Mouse (Mus musculus) heart, postnatal 0 days (tissue): ENCODE results near the gene Gm42957. TPM values are rescaled to one million over a fixed set of nuclear protein-coding genes. Genes with fewer than 3 reads are reported as not detected.

Experiments
- ATAC-seq: fragments of 200-750 bp; cut with Nextera tagmentation; 2 replicates; pipeline ENCODE4 v1.8.0; 2017; ENCODE audit warnings: low read depth, moderate number of reproducible peaks, moderate library complexity; ENCODE audit not compliant: insufficient read depth
- DNase-seq: peaks from one replicate; pipeline ENCODE4 v3.0.0-alpha.2; 2016; ENCODE audit warnings: low spot score
- H3K27ac ChIP-seq: fragments of 300-500 bp; sonication (generic); 2 replicates; pipeline ENCODE4 v1.5.1; 2014; ENCODE audit warnings: low read depth, mild to moderate bottlenecking
- H3K27me3 ChIP-seq: fragments of 300-500 bp; sonication (generic); 2 replicates; pipeline ENCODE4 v1.6.1; 2014; ENCODE audit warnings: low read length, mixed read lengths; ENCODE audit not compliant: control insufficient read depth, insufficient read depth
- H3K36me3 ChIP-seq: fragments of 300-500 bp; sonication (generic); replicated peaks from 2 replicates; pipeline ENCODE4 v1.6.1; 2014; ENCODE audit warnings: low read length, mixed read lengths; ENCODE audit not compliant: control insufficient read depth, insufficient read depth
- H3K4me1 ChIP-seq: fragments of 300-500 bp; sonication (generic); 2 replicates; pipeline ENCODE4 v1.6.1; 2014; ENCODE audit warnings: antibody characterized with exemption; ENCODE audit not compliant: control insufficient read depth, insufficient read depth
- H3K4me2 ChIP-seq: fragments of 300-500 bp; sonication (generic); 2 replicates; pipeline ENCODE4 v1.6.1; 2014; ENCODE audit warnings: low read depth, mild to moderate bottlenecking, low read length, moderate library complexity
- H3K4me3 ChIP-seq: fragments of 300-500 bp; sonication (generic); 2 replicates; pipeline ENCODE4 v1.5.1; 2014; ENCODE audit warnings: low read depth, low read length
- H3K9ac ChIP-seq: fragments of 300-500 bp; sonication (generic); replicated peaks from 2 replicates; pipeline ENCODE4 v1.6.1; 2014; ENCODE audit warnings: low read depth, low read length, mixed read lengths
- H3K9me3 ChIP-seq: fragments of 300-500 bp; sonication (generic); replicated peaks from 2 replicates; pipeline ENCODE4 v1.6.1; 2016; ENCODE audit warnings: low read length; ENCODE audit not compliant: control insufficient read depth
- CTCF ChIP-seq: IDR thresholded peaks from 2 replicates; pipeline ENCODE4 v1.5.1; 2016; ENCODE audit warnings: antibody characterized with exemption, control low read depth, low read depth
- EP300 ChIP-seq: IDR thresholded peaks from 2 replicates; pipeline ENCODE4 v1.6.1; 2016; ENCODE audit warnings: antibody characterized with exemption, low read depth
- WGBS: fragments of 180-500 bp; shearing (Covaris S2); extraction: QIAGEN DNeasy Blood & Tissue Kit; methylation state at CpG from one replicate; pipeline ENCODE4 v1.1.7; 2014; 5-methylcytosine and 5-hydroxymethylcytosine counted together
- polyA plus RNA-seq: library from polyadenylated mRNA; unstranded; fragments of >200 nt; fragmentation: Nextera tagmentation; extraction: Ambion mirVana; gene quantifications from 2 replicates; pipeline ENCODE4 v1.2.1, GENCODE M21; 2015
- total RNA-seq: library from RNA; depleted of rRNA; stranded (reverse); fragments of >200 nt; gene quantifications from 2 replicates; pipeline ENCODE4 v1.2.3, GENCODE M21; 2014; ENCODE audit warnings: low replicate concordance

Gene Gm42957
- total and polyA plus RNA-seq, 2 experiments from 2014 or later = not detected

- DNase-seq = peak; percentile 97
- Histone ChIP-seq H3K9me3 (no peaks in the 10 kb centered on the region), H3K27ac (peak within 1 kb of the TSS; percentile 77), H3K36me3 (peaks cover 31% of the 10 kb centered on the region), H3K27me3 (no peaks in the 10 kb centered on the region), H3K4me3 (peak within 1 kb of the TSS; percentile 82), H3K4me2 (peak within 1 kb of the TSS; percentile 97), H3K4me1 (peaks cover 16% of the 10 kb centered on the region), H3K9ac (peak within 1 kb of the TSS; percentile 80)
- WGBS = under 1% methylated on average over 48 of the region's 48 CpGs
- TF ChIP-seq CTCF (no peak), EP300 (0 out of 2 replicates have a peak, but pooled peaks have one; percentile 34)
- peak; percentile 97 for ATAC-seq
These were observed 5.3 kb upstream of the Gm42957 start, which contains the start of gene Rbm8a for GRCm38 (mm10) chr3:96629729-96630600. TSS of gene Rbm8a (plus strand) at chr3:96629933.

- Histone ChIP-seq H3K27ac (no peak overlapping the region), H3K9me3 (no peaks in the 10 kb centered on the region), H3K36me3 (peaks cover 27% of the 10 kb centered on the region), H3K27me3 (no peaks in the 10 kb centered on the region), H3K9ac (no peak overlapping the region), H3K4me2 (no peak overlapping the region), H3K4me1 (peaks cover 23% of the 10 kb centered on the region), H3K4me3 (no peak overlapping the region)
- ATAC-seq (no peak), DNase-seq (no peak)
- no peak for TF ChIP-seq CTCF
- TF ChIP-seq EP300 = no peak
These were observed 3.2 kb upstream of the Gm42957 start for GRCm38 (mm10) chr3:96632058-96632457.

GRCm38 (mm10) chr3:96634015-96634414 is 1.3 kb upstream of the Gm42957 start:
- TF ChIP-seq EP300 (no peak), CTCF (no peak)
- ATAC-seq = no peak
- WGBS = 71% methylated on average over 1 of the region's 1 CpGs

GRCm38 (mm10) chr3:96635906-96636305 is 632 bp downstream of the Gm42957 start:
- Histone ChIP-seq H3K4me2 (peak overlapping the region; percentile 91), H3K9ac (peak overlapping the region; percentile 96), H3K27ac (peak overlapping the region; percentile 83), H3K9me3 (no peaks in the 10 kb centered on the region), H3K4me1 (peaks cover 11% of the 10 kb centered on the region; the same call in 1 of the 2 replicates), H3K4me3 (peak overlapping the region; percentile 80), H3K27me3 (no peaks in the 10 kb centered on the region), H3K36me3 (peaks cover 37% of the 10 kb centered on the region)
- TF ChIP-seq CTCF (no peak), EP300 (no peak)
- DNase-seq (no peak), ATAC-seq (no peak)
- WGBS = 7% methylated on average over 15 of the region's 15 CpGs

More at GRCm38 (mm10) chr3:96634015-96634414, 1.3 kb upstream of the Gm42957 start:
- no peak overlapping the region for H3K4me2 ChIP-seq
- DNase-seq = no peak
- H3K36me3 ChIP-seq = peaks cover 35% of the 10 kb centered on the region
- no peak overlapping the region for H3K27ac ChIP-seq
- no peaks in the 10 kb centered on the region for H3K27me3 ChIP-seq
- no peak overlapping the region for H3K9ac ChIP-seq
- no peaks in the 10 kb centered on the region for H3K9me3 ChIP-seq
- H3K4me1 ChIP-seq = peaks cover 21% of the 10 kb centered on the region
- H3K4me3 ChIP-seq = no peak overlapping the region

- H3K36me3 ChIP-seq = peaks cover 35% of the 10 kb centered on the region
- DNase-seq (no peak), ATAC-seq (no peak)
- 62% methylated on average over 11 of the region's 11 CpGs for WGBS
- no peak for TF ChIP-seq CTCF
- no peak for TF ChIP-seq EP300
- H3K27ac ChIP-seq = no peak overlapping the region
- H3K4me2 ChIP-seq = peak overlapping the region; percentile 91
- H3K9me3 ChIP-seq = no peaks in the 10 kb centered on the region
- no peaks in the 10 kb centered on the region for H3K27me3 ChIP-seq
- H3K9ac ChIP-seq = peak overlapping the region; percentile 96; the same call in 1 of the 2 replicates
- peak overlapping the region; percentile 80 for H3K4me3 ChIP-seq
- H3K4me1 ChIP-seq = peaks cover 10% of the 10 kb centered on the region; the same call in 1 of the 2 replicates
These were observed 1.2 kb downstream of the Gm42957 start for GRCm38 (mm10) chr3:96636448-96636847.
